Mouse (Mus musculus) left cerebral cortex, adult 2 months (tissue): ENCODE measurements around the gene Hus1b. TPM values are rescaled to one million over a fixed set of nuclear protein-coding genes. Genes with fewer than 3 reads are reported as not detected.
A peak's percentile ranks its signal among the peaks of the same experiment; 100 is the strongest.

Experiments used
- DNase-seq, 2 experiments: peaks; one replicate each; pipeline ENCODE4 v3.0.0; 2021 to 2022; ENCODE audit warnings: low spot score in 2 of 2, mixed read lengths in 1 of 2; ENCODE audit errors: extremely low spot score in 1 of 2
- H3K27ac ChIP-seq: fragments of 200-600 bp; 2 replicates; pipeline ENCODE4 v1.8.1; 2022
- H3K4me3 ChIP-seq: fragments of 200-600 bp; 2 replicates; pipeline ENCODE4 v1.8.1; 2022
- CTCF ChIP-seq: fragments of 200-600 bp; IDR thresholded peaks from 2 replicates; pipeline ENCODE4 v1.8.1; 2022; ENCODE audit warnings: antibody characterized with exemption, mild to moderate bottlenecking, moderate library complexity
- intact Hi-C: fragments of 180-260 bp; cut with DNase I; formaldehyde crosslinking; loops from one replicate; pipeline ENCODE4 v1.15.1; 2025
- long read RNA-seq, 2 experiments: library from polyadenylated mRNA; stranded (forward); transcript quantifications; one replicate each; pipeline ENCODE4 v2.0.0; 2021; ENCODE audit warnings: borderline mapping rate in 2 of 2
- total RNA-seq, 2 experiments: library from RNA; stranded (reverse); gene quantifications; 2 replicates each; pipeline ENCODE4 v1.2.3; 2021

Hus1b gene
- total RNA-seq, result 1 to 10 TPM in 1 of 2 experiments, under 1 TPM in 1; 0.38 to 1.4 TPM
- long read RNA-seq, experiment 1, result 0 reads
- long read RNA-seq, experiment 2, result 0 reads

- intact Hi-C loops, result no loop called here
- no peak for DNase-seq
- H3K4me3 ChIP-seq, result no peak within 1 kb of the TSS
- TF ChIP-seq CTCF, result no peak
- no peak within 1 kb of the TSS for H3K27ac ChIP-seq
Observed at GRCm38 (mm10) chr13:30947540-30947939, at the start of gene Hus1b. Gene Hus1b (minus strand): TSS chr13:30947759.

- no peak overlapping the region for H3K4me3 ChIP-seq
- DNase-seq, result no peak
- intact Hi-C loops, result loop anchor here (5.0 kb wide), 2 partner anchors 92 to 663 kb away; no protein-coding TSS in a partner anchor
- no peak overlapping the region for H3K27ac ChIP-seq
- TF ChIP-seq CTCF, result no peak
Observed at GRCm38 (mm10) chr13:30994249-30994858, 46.8 kb upstream of the Hus1b start.

DNA sequence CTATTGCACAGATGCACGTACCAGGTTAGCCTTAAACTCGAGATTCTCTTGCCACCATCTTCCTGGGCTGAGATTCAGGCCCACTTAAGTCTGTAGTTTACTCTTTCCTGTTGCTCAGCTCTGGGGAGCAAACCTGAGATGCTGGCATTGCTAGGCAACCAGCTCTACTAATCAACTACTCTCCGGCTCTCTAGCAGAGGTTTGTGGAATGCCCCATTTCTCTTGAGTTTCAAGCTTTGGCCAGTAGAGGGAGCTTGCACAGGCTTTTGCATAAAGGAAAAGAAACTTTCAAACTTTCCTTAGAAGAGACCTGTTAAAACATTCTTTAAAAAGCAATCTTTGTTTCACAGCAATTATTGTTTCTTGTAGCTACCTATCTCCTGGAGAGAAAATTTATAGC lies 46.3 kb upstream of the Hus1b start:
- DNase-seq, result peak; percentile 62 to 65
- no peak overlapping the region for H3K4me3 ChIP-seq
- intact Hi-C loops, result loop anchor here (5.0 kb wide), 2 partner anchors 92 to 663 kb away; no protein-coding TSS in a partner anchor
- peak; percentile 94 for TF ChIP-seq CTCF
- no peak overlapping the region for H3K27ac ChIP-seq

- intact Hi-C loops, result loop anchor here (5.0 kb wide), 2 partner anchors 88 to 667 kb away; no protein-coding TSS in a partner anchor
- Histone ChIP-seq H3K4me3 (no peak overlapping the region), H3K27ac (no peak overlapping the region)
- TF ChIP-seq CTCF, result no peak
- no peak for DNase-seq
Observed at GRCm38 (mm10) chr13:30990233-30990632, 42.7 kb upstream of the Hus1b start.

GRCm38 (mm10) chr13:30989710-30990109 lies 42.2 kb upstream of the Hus1b start:
- H3K27ac ChIP-seq, result no peak overlapping the region
- TF ChIP-seq CTCF, result no peak
- intact Hi-C loops, result loop anchor here (5.0 to 10.0 kb wide), 4 partner anchors 87 to 668 kb away; no protein-coding TSS in a partner anchor
- no peak overlapping the region for H3K4me3 ChIP-seq
- no peak for DNase-seq

- intact Hi-C loops, result loop anchor here (5.0 to 10.0 kb wide), 2 partner anchors 423 to 630 kb away; no protein-coding TSS in a partner anchor
- no peak overlapping the region for H3K27ac ChIP-seq
Observed at GRCm38 (mm10) chr13:30987686-30988085, 40.1 kb upstream of the Hus1b start.

DNA sequence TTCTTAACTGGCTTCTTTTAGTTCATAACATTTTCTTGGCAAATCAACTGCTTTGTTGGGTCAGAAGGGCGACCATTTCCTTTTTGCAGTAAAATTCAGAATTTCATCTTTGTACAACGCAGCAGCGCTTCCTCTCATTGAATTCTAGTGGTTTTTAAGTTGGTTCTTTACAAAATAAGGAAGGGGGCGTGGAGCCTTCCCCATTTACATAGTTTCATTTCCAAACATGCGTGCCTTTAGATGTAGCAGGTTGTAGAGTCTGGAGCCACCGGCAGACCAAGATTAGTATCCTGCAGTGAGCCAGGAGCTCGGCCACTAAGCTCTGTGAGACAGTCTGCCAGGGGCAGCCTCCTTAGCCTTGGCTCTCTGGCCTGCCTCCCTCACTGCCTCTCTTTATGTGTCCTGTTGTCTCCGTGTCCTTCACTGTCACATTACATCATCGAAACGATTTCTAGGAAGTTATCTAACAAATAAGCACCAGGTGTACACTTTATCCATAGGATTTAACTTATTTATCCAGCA lies 39.4 kb upstream of the Hus1b start:
- H3K4me3 ChIP-seq, result no peak overlapping the region
- no peak for TF ChIP-seq CTCF
- peak overlapping the region; percentile 83 for H3K27ac ChIP-seq
- intact Hi-C loops, result loop anchor here (5.0 to 10.0 kb wide), 2 partner anchors 422 to 630 kb away; no protein-coding TSS in a partner anchor
- no peak for DNase-seq

More at GRCm38 (mm10) chr13:30987686-30988085, 40.1 kb upstream of the Hus1b start:
- TF ChIP-seq CTCF, result no peak
- no peak for DNase-seq
- H3K4me3 ChIP-seq, result no peak overlapping the region

- TF ChIP-seq CTCF, result no peak
- peak overlapping the region; percentile 83 for H3K27ac ChIP-seq
- intact Hi-C loops, result loop anchor here (5.0 to 10.0 kb wide), 2 partner anchors 421 to 631 kb away; no protein-coding TSS in a partner anchor
- H3K4me3 ChIP-seq, result peak overlapping the region; percentile 42
- peak; percentile 23 to 33 for DNase-seq
Observed at GRCm38 (mm10) chr13:30985598-30986466, 38.3 kb upstream of the Hus1b start.

- DNase-seq, result no peak
- peak overlapping the region; percentile 42 for H3K4me3 ChIP-seq
- H3K27ac ChIP-seq, result peak overlapping the region; percentile 83
- intact Hi-C loops, result loop anchor here (5.0 to 10.0 kb wide), 2 partner anchors 420 to 632 kb away; no protein-coding TSS in a partner anchor
- no peak for TF ChIP-seq CTCF
Observed at GRCm38 (mm10) chr13:30985275-30985597, 37.7 kb upstream of the Hus1b start.

DNA sequence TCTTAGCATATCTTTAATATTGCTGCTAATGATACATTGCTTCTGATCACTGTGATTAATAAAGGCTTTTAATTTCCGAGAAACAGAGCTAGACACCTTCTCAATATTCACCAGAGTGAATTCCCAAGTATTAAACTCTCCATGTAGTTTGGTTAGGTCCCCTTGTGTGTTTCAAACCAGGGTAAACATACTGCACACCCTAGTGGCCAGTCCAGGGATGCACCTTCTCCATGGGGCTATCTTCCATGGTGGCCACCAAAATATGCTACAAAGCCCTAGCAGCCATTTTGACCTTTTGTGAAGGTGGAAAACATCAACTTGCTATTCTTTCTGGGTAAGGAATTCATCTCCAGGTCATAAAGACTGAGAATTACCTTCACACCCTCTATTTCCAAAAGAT lies 34.1 kb upstream of the Hus1b start:
- Histone ChIP-seq H3K4me3 (no peak overlapping the region), H3K27ac (no peak overlapping the region)
- intact Hi-C loops, result loop anchor here (2.0 to 10.0 kb wide), 2 partner anchors 93 to 417 kb away; no protein-coding TSS in a partner anchor
- TF ChIP-seq CTCF, result peak; percentile 70
- DNase-seq, result no peak

GRCm38 (mm10) chr13:30978224-30978623 lies 30.7 kb upstream of the Hus1b start:
- H3K4me3 ChIP-seq, result no peak overlapping the region
- intact Hi-C loops, result loop anchor here (10.0 kb wide), 1 partner anchor 313 kb away; no protein-coding TSS in a partner anchor
- H3K27ac ChIP-seq, result no peak overlapping the region
- TF ChIP-seq CTCF, result no peak
- DNase-seq, result peak in 1 of 2 experiments; percentile 33
